Mouse (Mus musculus) lung, postnatal 0 days (tissue): ENCODE data around the gene Cyp3a11.

Experiments used
- CTCF ChIP-seq: IDR thresholded peaks from 2 replicates; pipeline ENCODE4 v1.5.1; 2016; ENCODE audit warnings: antibody characterized with exemption, mild to moderate bottlenecking
- EP300 ChIP-seq: IDR thresholded peaks from 2 replicates; pipeline ENCODE4 v1.6.1; 2016; ENCODE audit warnings: antibody characterized with exemption, mild to moderate bottlenecking, control low read depth

GRCm38 (mm10) chr5:145912912-145913311 is 33.1 kb upstream of the Cyp3a11 start:
- TF ChIP-seq EP300 (no peak), CTCF (no peak)
